Mouse (Mus musculus): ENCODE measurements at regions not wholly inside any gene's neighbourhood (a gene's known extent, or its start where the extent isn't known, plus 50 kb on each side); places are given as distances from the start of the nearest gene placed in this dataset.

GRCm38 (mm10) chr3:148564716-148565115 is 425.6 kb downstream of the Adgrl2 start:
- TF ChIP-seq CTCF (IDR thresholded peaks at IDR 0.05; ENCODE audit: borderline replicate concordance, extremely low read depth, insufficient read depth, insufficient read length) (no peak), POLR2A (IDR thresholded peaks at IDR 0.05; ENCODE audit: borderline replicate concordance, extremely low read depth, insufficient read depth, insufficient read length, poor library complexity, severe bottlenecking) (no peak)
